Mouse (Mus musculus) megakaryocyte, embryonic 14.5 days (primary cell): ENCODE data around the gene Cfap20.
"Not testable (repeated sequence)": the region's sequence is repeated elsewhere in the genome, so short reads cannot be mapped to it uniquely, and the experiment has no call there.

Source experiments
- FLI1 ChIP-seq: IDR thresholded peaks from 2 replicates; pipeline ENCODE4 v1.6.1; 2012; ENCODE audit warnings: low read length, inconsistent platforms, mixed read lengths
- GATA1 ChIP-seq: IDR thresholded peaks from 3 replicates; pipeline ENCODE4 v1.6.1; 2012; ENCODE audit warnings: mixed read lengths, low read length, inconsistent platforms, borderline replicate concordance

GRCm38 (mm10) chr8:95378928-95379327, 55.7 kb downstream of the Cfap20 start:
- not testable (repeated sequence) for TF ChIP-seq GATA1, FLI1
